Mouse (Mus musculus) thymus, postnatal 4 days (tissue): ENCODE results near the gene Ythdf2.

ENCODE experiments used
- DNase-seq: peaks from one replicate; pipeline ENCODE4 v3.0.0; 2021

The Ythdf2 gene

GRCm38 (mm10) chr4:132209299-132209698, 2.8 kb downstream of the Ythdf2 start:
- DNase-seq: no peak

GRCm38 (mm10) chr4:132207280-132207679, 4.8 kb downstream of the Ythdf2 start:
- no peak for DNase-seq

- DNase-seq: no peak
Observed at GRCm38 (mm10) chr4:132198771-132199170, 13.3 kb downstream of the Ythdf2 start.

- peak; percentile 60 for DNase-seq
Observed at GRCm38 (mm10) chr4:132198285-132198712, 13.8 kb downstream of the Ythdf2 start.

- DNase-seq: no peak
Observed at GRCm38 (mm10) chr4:132194975-132195374, 17.1 kb downstream of the Ythdf2 start.

DNA sequence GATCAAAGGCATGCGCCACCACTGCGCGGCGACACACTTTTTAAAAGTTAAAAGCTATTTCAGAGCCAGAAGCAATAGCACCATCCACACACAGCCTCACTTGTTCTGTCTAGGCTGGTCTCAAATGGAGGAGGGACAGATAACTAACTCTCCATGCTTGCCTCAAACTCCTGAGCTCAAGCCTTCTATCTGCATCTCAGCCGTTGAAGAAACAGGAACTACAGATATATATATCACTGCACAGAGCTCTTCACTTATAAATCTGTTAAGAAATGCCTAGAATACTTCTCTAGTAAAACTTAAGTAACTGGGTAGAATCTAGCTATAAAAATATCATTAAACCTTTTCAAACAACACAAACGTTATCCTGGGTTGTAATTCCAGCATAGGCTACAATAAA, 17.7 kb downstream of the Ythdf2 start:
- no peak for DNase-seq

DNA sequence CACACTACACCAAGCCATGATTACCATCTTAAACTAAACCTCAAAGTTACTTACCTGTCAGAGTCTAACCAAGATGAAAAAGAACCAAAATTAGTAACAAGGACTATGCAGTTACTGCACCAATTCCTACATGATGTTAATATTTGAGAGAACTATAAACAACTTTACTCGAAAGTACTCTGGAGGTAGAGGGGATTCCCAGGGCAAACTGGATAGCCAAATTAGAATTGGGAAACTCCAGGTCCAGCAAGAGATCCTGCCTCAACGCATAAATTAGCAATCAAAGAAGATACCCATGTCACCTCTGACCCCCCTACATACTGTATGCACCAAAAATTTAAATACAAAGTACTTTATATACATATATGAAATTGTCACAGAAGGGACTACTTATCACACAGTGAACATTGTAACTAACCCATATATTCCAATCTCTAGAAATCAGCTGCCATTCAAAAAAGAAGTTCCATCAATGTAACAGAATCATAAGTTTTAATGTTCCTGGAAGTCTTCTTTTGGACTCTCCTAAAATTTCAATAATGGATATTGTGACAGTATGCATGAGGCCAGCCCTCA, 24.2 kb downstream of the Ythdf2 start:
- DNase-seq: no peak

- DNase-seq: no peak
Observed at GRCm38 (mm10) chr4:132183162-132183561, 28.9 kb downstream of the Ythdf2 start.

DNA sequence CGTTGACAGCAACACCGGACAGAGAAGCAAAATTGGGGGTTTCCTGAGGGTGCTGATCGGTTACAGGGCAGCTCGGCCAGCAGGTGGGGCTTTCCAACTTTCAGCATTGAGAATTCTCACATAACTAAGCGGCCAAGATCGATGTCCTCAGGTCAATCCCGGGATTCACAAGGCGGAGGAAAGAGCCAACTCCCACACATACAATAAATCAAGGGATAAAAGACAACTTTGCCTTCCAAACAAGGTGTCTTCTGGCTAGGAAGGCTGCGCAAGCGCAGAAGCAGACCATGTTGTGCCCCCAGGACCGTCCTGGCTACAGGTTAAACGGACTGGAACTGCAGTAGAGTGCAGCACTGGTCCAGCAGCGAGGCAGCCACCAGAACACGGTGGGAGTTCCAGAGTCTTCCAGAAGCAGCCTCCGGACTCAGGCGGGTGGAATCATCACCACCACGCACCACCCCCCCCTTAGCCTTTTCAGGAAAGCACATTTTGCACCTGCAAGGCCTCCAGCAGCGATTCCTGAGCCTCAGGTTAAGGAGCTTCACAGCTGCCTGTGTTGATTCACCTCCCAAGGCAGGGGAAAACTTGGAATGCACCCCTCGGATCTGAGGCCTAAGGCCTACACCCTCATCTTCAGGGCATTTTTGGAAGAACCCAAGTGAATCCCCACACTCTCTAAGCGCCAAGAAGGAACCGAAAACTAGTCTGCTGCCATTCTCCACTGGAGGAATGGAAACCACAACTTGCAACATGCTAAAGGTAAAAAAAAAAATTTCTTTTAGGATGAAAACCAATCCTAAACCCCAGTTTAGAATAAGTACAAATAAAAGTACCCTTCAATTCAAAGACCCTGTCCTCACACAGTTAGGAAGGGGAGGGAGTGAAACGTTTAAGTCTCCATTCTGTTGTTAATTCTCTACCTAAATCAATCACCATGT, 30.1 kb downstream of the Ythdf2 start:
- DNase-seq: peak; percentile 35

GRCm38 (mm10) chr4:132180710-132181109, 31.4 kb downstream of the Ythdf2 start:
- peak; percentile 64 for DNase-seq

DNA sequence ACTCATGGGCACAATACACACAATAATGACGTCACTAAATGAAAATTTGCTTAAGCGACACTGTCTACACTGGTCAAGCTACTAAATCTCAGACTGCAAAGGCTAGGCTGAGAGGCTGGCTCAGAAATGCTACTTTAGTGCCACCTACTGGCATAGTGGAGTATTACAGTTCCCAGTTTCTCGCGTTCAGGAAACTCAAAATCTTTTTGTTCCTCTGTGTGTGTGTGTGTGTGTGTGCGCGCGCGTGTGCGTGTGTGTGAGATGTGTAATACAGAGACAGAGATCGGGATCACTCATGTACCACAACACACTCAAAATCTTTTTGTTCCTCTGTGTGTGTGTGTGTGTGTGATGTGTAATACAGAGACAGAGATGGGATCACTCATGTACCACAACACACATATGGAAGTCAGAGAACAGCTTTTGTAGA, 33.5 kb downstream of the Ythdf2 start:
- peak; percentile 63 for DNase-seq

DNA sequence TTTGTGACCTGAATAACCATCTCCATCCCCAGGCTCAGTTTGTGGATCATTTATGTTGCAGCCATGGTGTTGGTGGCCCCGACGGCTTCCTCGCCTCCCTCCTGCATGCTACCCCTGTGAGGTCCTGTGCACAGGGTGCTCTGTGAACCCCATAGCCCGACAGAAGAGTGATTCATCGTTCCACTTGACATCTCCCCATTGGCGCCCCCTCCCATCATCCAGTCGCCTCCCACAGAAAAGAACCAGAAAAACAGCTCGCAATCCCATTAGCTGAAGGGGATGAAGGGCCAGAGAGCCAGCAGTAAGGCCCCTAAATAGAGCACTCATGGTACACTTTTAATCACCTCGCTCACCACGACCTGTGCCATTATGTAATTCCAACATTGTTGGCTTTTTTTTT, 35.6 kb downstream of the Ythdf2 start:
- no peak for DNase-seq

- no peak for DNase-seq
Observed at GRCm38 (mm10) chr4:132170891-132171290, 41.2 kb downstream of the Ythdf2 start.

- no peak for DNase-seq
Observed at GRCm38 (mm10) chr4:132169761-132170160, 42.3 kb downstream of the Ythdf2 start.

DNA sequence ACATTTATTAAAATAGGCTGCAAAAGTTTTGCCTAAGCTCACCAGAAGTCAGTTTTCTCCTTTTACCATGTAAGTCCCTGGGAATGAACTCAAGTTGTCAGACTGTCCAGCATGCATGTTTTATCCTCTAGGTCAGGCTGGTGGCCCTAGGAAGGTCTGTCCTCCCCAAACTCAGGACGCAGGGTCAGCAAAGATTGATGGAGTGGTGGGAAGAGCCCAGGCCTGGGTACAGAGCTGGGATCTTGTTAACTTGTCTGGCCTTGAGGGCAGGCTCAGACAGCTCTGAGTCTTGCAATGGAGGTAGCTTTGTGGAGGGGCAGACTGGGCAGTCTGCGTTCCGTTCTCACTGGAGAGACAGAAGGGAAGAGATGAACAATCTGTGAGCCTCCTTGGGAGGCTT, 42.8 kb downstream of the Ythdf2 start:
- no peak for DNase-seq

GRCm38 (mm10) chr4:132167436-132167835, 44.7 kb downstream of the Ythdf2 start:
- DNase-seq: no peak

DNA sequence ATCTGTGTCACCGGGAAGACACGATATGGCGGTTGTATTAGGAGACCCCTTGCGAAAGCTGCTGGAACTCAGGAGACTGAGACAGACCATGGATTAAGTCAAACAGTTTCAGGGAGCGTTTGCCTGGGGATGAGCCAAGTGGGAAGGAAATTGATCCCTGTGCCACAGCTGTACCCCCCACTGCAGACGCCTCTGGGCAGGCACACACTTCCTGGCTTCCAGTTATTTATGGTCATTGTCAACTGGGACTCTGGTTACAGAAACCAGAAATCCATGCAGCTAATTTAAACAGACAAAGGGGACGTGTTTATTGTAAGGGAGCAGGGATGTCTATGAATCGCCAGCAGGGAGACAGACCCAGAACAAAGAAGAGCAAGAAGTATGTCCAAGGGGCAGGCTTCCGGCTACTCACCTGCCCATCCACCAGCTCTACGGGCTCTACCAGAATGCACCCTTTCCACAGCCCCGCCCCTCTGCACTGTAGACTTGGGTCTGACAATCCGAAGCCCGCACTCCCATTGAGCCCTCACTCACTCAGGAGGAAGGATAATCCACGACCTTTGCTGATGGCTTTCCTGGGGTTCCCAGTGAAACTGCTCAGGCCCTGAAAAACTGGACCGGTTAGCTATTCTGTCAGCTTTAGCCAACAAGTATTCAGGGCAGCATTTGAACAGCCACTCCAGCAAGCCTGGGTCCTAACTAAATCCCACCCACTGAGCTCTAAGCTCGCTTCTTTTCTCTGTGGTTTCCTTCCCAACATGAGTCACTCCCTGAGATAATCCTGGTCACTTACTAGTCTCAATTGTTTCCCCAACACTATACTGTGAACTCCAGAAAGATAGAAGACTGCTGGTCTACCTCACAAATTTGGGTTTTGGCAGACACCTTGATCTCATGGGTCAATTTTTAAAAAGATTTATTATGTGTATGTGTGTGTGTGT, 45.5 kb downstream of the Ythdf2 start:
- DNase-seq: no peak

- DNase-seq: no peak
Observed at GRCm38 (mm10) chr4:132165691-132166090, 46.4 kb downstream of the Ythdf2 start.

DNA sequence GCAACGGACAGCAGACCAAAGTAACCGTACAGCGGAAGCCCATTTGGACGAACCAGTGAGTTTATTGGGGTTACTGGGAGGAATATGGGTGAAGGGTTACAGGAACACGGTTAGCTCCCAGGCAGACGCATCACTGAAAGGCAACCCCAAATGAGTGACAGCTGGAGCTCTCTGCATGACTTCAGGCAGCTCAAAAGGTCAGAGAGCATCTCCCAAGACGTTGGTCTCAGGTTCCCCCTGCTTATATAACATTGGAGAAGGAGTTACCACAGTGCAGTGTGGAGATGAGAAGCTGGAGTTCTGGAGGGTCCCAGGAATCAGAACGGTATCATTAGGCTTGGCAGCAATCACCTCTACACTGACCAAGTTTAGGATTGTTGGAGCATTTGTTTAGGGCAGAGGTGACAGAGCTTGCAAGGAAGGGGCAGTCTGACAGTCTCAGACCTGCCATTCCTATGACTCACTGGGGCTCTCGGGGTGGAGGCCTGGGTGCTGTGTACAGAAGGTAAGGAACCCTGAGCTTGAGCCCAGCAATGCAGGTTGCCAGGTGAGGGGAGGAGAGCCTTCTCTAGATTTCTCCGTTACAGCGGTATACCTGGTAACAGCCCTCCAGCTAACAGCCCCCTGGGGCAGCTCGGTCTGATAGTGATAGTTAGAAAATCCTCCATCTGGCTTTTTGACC, 55.0 kb downstream of the Ythdf2 start:
- no peak for DNase-seq

- no peak for DNase-seq
Observed at GRCm38 (mm10) chr4:132154877-132155670, 57.0 kb downstream of the Ythdf2 start.

GRCm38 (mm10) chr4:132151673-132152072, 60.4 kb downstream of the Ythdf2 start:
- no peak for DNase-seq

DNA sequence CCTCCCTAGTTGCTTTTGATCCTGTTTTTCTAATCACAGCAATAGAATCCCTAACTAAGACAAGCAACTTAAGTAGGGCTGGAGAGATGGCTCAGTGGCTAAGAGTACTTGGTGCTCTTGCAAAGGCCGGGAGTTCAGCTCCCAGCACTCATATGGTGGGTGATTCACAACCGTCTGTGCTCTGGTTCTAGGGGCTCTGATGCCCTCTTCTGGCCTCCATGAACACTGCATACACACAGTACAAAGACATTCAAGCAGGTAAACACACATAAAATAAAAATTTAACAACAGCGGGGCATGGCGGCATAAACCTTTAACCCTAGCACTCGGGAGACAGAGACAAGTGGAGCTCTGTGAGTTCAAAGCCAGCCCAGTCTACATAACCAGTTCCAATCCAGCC, 65.9 kb downstream of the Ythdf2 start:
- no peak for DNase-seq
